Mouse (Mus musculus): ENCODE measurements around the gene Gpr19.

Gene Gpr19

DNA sequence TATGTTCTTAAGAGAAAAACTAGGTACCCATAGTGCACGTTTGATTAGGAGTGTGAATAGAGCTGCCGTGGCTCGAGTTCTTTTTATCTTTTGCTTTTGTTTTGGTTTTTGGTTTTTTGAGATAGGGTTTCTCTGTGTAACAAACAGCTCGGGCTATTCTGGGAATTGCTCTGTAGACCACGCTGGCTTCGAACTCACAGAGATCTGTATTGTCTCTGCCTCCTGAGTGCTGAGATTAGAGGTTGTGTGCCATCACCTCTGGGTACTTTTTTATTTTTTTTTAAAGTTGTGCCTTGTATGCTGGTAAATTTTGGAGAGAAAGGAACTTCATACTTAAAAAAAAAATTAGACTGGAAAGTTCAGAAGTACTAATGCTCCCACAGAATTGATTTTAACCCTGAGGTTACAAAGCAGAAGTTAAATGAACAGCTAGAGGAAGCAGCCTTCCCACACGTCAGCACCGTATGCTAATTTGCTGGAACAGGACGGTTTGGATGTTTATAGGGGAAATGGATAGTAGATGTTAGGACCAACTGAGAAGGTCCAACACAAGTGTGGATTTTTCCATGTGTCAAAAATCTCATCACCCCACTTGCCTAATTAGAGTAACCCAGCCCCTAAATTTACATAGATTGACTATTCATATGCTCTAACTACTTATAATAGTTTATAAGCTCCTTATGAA, 24.3 kb upstream of the Gpr19 start:
- DNase-seq (ENCODE audit: low spot score), result no peak

DNA sequence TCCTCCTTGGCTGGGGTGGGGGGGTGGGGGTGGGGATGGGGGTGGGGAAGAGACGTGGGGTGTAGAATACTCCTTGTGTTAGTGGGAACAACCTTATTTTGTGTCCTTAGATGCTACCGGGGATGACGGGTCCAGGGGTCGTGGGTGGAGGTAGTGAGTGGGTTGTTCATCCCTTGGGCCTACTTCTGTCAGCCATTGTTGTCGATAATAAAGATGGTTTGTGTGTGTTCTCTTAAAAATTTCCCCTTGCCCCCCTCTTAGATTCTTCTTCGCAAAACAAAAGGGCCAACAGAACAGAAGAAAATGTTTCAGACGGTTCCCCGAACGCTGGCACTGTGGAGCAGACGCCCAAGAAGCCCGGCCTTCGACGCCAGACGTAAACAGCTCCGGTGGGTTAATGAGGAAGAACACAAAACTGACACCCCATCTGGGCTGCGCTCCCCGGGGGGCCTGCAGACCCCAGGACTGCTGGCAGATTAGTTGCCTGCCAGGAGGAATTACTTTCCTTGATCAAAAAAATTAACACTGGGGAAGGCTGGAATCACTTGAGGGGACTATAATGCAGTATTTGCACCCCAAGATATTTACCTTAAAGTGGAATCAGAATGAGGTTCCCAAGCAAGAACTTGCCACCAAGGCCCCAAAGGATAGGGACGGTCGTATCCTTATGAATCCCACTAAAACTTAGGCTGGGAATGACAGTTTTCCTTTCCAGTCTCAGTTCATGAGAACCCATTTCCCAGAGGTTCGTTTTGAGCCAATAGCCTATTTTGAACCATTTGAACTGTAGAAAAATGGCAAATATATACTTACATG, 23.5 kb upstream of the Gpr19 start:
- DNase-seq (ENCODE audit: low spot score), result peak; percentile 30

DNA sequence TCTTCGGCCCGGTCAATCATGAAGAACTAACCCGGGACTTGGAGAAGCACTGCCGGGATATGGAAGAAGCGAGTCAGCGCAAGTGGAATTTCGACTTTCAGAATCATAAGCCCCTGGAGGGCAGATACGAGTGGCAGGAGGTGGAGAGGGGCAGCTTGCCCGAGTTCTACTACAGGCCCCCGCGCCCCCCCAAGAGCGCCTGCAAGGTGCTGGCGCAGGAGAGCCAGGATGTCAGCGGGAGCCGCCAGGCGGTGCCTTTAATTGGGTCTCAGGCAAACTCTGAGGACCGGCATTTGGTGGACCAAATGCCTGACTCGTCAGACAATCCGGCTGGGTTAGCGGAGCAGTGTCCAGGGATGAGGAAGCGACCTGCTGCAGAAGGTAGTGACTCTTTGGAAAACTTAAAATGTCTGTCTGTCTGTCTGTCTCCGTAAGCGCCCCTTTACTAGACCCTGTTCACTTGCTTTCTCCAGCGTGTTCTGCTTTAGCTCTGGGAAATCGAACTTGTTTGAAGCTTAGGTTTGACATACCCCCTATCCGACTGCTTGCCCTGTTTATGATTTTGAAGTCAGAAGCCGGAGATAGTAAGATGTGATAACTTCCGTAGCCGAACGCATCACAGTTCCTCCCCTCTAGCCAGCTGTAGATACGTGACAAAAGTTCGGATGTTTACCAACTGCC, 22.8 kb upstream of the Gpr19 start:
- peak; percentile 58 for DNase-seq (ENCODE audit: low spot score)

DNA sequence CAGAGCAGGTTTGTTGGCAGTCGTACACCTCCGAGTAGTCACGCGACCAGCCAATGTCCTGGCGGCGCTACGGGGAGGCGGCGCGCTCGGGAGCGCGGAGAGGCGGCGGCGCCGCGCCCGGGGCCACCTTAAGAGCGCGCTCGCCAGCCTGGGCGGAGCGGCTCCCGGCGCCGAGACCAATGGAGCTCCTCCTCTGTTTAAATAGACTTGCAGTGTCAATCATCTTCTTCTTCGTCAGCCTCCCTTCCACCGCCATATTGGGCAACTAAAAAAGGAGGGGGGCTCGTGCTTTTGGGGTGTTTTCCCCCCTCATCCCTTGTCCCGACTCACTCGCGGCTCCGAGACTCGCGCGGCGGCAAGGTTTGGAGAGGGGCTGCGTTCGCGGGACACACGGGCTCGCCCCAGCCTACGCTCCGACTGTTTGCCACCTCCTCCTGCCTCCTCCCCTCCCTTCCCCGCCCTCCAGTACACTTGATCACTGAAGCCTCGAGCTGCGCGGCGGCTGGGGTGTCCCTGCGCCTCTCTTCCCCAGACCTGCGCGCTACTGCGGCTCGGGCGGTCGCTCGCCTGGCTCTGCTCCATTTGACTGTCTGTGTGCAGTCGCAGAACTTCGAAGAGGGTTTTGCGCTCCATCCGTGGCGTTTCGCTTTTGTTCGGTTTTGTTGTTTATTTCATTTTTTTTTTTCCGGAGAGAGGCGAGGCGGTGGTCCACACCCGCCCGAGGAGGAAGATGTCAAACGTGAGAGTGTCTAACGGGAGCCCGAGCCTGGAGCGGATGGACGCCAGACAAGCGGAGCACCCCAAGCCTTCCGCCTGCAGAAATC, 22.0 kb upstream of the Gpr19 start, which contains the start of gene Cdkn1b:
Gene Cdkn1b, plus strand, starts transcription at position 212 of the 824 bp plus-strand sequence.
- peak; percentile 91 for DNase-seq (ENCODE audit: low spot score)

DNA sequence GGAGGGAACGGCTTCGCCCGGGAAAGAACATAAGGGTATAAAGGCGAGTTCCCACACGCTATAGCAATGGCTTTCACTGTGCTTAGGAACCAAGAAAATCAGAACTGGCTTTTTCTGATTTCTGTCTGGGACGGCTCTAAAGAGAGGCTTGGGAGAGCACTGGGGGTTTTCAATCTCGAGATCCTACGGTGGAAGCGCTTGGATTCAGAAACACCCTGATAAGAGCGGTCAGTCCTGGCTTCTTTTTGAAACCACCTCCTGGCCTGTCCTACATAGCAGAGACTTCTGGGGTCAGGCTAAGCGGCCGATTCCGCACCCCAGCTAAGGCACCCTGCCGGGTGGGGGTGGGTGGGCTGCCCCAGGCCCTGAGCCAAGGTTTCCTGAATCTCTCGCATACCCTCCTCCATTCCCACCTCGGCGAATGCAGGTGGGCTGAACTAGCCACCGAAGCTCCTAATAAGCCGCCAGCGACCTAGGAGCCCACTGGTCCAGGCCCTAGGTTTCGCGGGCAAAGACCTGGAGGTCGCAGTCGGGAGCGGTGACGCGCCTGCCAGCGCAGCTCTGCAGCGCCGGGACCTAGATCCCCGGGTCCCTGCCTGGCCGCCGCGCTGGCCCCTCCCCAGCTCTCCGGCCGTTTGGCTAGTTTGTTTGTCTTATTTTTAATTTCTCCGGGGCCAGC, 21.3 kb upstream of the Gpr19 start:
- no peak for DNase-seq (ENCODE audit: low spot score)

DNA sequence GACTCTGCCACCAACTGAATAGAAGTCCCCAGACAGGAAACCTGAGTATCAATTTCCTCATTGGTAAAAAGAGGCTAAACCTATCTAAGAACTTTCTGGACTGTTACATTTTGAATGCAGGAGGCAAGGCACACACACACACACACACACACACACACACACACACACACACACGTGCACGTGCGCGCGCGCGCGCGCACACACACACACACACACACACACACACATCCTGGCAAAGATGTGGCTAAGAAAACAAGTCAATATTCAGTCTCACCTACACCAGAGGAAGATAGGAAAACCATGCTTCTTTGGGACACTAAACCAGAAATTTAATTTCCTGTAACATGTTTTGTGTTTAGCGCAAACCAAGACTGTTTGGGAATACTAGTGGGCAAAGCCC, 20.4 kb upstream of the Gpr19 start:
- DNase-seq (ENCODE audit: low spot score), result no peak

DNA sequence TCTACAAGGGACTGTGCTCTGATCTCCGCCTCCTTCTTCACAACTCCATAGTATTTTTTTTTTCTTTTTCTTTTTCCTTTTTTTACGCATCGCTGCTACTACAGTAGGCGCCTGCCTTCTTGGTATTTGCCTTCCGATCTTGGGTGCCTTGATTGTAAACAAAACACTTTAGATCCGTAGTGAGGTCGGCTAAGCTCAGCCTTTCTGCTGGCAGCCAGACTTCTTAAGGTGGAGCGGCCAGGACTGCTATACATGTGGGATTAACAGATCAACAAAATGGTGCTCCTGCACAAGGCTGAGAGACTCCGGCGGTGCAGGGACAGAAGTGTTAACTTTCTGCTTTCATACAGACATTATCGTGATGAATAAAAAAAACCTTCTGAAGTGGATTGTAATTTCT, 18.7 kb upstream of the Gpr19 start:
- peak; percentile 58 for DNase-seq (ENCODE audit: low spot score)

DNA sequence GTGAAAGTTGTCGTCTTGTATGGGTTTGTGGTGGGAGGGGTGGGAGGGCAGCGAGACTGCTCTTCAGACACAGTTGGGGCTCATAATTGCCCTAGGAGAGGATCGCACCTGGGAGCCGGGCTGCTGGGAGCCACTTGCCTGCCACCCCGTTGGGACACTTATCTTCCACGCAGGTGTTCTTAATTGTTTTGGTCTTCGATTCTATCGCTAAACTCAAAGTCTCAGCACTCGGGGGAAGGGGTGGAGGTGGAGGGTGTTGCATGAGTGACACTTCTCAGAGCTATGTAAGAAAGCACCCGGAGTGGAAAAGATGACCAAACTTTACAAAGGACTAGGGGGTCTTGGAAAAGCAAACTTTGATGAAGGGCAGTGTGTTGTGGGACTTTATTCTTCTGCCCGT, 18.3 kb upstream of the Gpr19 start:
- peak; percentile 32 for DNase-seq (ENCODE audit: low spot score)

DNA sequence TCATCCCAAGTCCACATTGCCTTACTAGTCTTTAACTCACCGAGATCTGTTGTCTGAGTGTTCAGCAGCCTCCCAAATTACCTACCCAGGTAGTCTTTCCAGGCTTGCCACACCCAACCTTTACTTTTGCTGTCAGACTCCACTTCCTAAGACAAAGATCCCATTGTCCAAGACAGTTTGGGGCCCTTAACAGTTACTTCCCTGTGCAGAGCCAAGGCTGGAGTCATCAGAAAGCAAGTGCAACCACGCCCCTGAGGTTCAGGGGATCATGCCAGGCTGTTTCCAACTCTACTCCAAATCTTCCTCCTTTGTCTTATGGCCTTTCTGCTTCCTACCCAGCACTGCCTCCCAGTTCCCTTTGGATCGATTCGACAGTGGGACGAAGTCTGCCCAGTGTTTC, 16.1 kb upstream of the Gpr19 start:
- no peak for DNase-seq (ENCODE audit: low spot score)

DNA sequence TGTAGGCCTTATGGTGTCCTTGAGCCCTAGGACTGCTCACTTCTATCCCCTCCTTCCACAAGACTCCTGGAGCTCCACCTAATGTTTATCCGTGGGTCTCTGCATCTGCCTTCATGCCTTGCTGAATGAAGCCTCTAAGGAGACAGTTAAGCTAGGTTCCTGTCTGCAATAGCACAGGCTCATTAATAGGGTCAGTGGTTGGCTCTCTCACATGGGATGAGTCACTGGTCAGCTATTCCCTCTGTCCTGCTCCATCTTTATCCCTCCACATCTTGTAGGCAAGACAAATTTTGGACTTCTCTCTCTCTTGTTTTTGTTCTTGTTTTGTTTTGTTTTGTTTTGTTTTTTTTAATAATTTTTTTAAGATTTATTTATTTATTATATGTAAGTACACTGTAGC, 7.4 kb upstream of the Gpr19 start:
- no peak for DNase-seq (ENCODE audit: low spot score)

DNA sequence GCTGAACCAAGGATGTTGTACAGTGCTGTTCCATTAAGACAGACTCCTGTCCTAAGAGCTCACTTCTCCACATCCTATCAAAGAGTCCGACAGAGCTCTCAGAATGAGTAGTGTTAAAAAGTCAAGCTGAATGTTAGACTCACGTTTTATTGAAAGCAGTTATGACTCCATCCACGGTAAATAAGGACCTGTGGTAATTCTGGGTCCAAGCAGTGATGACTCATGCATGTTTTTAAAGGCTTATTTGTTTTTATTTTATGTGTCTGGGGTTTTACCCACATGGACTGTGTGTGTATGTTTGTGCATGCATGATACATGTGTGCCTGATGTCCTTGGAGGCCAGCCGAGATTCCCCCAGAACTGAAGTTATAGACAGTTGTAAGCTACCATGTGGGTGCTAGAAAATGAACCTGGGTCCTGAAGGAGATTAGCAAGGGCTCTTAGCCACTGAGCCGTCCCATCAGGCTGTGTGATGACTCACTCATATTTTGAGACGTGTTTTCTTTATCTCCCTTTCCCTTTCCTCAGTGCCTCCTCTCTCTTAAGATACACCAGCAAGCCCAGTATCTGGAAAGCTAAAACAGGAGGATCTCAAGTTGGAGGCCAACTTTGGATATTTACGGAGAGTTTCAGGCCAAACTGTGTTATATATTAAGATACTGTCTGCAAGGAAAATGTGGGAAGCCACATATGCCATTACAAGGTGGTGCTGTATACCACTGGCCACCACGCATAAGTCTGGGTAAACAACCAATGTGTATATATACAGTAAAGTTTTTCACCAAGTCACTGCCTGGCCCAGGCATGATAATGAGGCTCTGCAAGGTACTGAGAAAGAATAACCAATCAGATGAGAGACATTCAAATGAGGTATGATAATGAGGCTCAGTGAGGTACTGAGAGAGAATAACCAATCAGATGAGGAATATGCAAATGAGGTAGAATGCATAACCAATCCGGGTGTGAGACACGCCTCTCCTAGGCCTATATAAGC, 5.8 kb upstream of the Gpr19 start:
- no peak for DNase-seq (ENCODE audit: low spot score)

DNA sequence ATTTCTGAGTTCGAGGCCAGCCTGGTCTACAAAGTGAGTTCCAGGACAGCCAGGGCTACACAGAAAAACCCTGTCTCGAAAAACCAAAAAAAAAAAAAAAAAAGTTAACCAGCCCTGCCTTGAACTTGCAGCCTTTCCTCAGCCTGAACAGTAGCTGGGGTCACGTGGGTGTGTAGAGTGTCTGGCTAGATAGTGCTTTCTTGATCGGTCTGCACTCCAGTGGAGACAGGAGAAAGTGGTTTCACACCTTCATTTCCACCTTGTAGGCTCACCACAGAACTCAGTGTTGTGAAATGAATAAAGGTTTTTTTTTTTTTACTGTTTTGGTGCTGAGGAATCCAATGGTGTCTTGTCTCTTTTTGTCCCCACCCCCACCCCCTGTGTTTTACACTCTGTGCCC, 5.0 kb upstream of the Gpr19 start:
- DNase-seq (ENCODE audit: low spot score), result no peak

DNA sequence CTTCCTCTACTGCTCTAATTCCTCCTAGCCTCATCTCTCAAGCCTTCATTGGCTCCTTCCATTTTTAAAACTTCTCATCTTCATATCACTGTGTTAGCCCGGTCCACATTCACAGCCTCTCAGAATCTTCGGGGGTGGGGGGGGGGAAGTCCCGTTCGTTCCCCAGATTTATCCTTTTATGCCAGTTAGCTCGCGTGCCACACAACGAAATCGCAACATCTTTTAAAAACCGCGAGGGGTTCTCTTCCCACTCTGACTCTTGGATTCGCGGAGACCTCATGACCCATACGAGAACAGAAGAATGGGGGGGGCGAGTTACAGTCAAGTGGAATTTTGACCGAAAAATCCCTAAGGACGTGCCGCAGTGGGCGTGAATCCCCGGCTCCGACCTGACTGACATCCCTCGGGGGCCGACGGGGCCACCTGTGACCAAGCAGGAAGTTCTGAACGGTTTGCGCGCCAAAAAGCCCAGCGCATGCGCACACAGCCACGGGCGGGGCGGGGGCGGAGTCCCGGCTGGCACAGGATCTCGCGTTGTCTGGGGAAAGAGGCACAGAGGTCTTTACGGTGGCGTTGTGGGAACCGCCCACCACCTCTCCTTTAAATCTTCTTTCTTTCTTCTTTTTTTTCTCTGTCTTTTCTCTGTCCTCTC, 809 bp downstream of the Gpr19 start:
- peak; percentile 96 for DNase-seq (ENCODE audit: low spot score)

DNA sequence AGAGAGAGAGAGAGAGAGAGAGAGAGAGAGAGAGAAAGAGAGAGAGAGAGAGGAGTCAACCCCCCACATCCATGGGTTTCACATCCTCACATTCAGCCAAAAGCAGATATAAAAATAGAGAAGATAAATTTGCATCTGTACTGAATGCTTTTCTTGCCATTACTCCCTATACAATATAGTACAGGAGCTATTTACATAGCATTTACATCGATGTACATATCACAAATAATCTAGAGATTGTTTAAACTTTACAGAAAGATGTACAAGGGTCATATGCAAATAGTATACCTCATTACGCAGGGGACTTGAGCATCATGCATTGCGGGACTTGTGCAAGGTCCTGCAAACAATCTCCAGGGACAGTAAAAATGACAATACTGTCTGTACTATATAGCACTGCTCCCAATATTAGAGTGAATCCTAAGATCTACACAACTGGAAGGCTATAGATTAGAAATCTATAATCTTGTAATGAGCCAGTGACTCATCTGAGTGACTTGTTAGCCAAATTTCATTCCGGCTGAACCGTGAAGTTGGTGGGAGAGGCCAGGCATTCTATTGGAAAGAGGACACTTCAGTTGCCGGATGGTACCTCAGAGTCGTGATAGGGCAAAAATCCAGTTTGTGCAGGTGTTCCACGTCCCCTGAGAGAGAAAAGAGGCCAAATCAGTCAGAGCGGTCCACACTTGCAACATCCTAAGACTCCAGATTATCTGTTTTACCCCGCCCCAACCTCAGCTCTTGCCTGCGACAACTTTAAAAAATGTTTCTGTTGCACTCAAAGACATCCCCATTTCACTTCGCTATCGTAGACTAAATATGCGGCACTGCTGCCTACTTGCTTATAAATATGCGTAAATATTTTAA, 1.6 kb downstream of the Gpr19 start:
- no peak for DNase-seq (ENCODE audit: low spot score)

DNA sequence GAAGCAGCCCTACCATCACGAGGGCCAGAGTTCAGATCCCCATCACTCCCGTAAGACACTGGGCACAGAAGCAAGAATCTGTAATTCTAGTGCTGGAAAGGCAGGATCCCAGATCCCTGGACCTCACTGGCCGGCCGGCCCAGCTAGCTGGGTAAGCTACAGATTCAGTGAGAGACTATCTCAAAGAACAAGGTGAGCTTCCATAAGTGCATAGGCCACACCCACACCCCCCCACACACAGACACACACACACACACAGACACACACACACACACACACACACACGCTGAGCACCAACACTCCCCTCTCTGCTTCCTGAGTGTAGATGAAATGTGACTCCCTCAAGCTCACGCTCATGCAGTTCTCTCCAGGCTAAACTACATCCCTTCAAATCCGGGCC, 7.9 kb downstream of the Gpr19 start:
- no peak for DNase-seq (ENCODE audit: low spot score)

DNA sequence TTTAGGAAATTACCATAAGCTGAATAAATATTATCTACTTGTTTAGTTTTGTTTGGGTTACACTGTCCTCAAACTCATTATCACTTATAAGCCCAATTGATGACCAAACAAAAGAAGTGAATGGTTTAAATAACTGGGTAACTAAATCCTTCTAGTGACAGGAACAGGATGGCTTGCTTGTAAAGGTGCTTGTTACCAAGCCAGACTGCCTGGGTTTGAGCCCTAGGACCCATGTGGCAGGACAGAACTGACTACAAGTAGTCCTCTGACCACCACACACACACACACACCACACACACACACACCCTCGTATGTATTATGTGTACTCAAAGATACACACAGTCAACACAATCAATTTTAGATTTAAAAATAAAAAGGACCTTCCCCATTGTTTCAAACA, 8.6 kb downstream of the Gpr19 start:
- DNase-seq (ENCODE audit: low spot score), result no peak

DNA sequence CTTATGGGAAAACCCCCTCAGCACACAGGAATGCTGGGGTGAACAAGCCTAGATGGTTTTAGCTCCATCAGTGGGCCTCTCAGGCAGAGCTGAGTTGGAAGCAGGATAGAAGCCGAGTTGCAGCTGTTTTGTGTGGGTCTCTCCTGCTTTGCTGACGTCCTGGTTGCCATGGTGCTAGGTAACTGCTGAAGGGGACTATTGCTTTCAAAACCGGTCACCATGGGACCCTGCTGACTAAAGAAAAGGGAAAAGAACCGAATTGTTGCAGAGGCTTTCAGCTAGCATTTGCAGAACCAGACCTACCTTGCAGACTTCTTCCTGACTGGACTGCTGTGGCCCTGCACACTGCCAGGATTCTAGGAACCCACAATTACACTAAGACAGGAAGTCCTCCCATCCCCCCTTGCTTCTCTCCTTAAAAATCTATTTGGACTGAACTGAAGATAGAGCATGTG, 9.8 kb downstream of the Gpr19 start:
- DNase-seq (ENCODE audit: low spot score), result no peak

DNA sequence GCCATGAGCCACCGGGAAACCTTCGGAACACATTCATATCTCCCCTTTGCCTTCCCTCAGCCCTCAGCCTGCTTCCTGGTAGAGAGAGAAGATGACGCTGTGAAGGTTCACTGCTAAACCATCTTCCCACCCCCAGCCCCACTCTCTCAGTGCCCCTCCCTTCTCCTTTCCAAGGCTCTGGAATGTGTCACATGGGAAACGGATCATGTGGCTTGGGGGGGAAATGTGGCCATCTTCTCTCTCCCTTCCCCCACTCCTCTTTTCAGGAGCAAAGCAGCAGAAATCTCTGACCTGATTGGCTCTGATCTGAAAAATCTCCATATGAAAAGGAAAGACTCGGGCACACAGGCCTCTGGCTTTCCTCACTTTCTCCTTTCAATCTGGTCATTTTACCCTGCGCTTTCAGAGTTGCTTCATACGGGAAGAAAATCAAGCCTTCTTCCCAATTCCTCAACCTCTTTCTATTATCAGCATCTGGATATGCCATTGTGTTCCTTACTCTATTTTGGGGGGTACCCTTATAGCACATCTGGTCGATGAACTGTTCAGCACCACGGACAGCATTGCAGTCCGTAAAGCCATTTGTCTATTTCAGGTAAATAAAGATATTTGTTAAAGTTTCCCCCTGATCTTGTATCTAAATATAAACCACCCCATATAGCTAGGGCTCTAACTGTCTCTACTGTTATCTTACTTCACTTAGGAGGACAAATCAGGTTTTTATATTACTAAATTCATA, 10.5 kb downstream of the Gpr19 start:
- no peak for DNase-seq (ENCODE audit: low spot score)

All from ovary, postnatal 36 days (tissue).